Mouse (Mus musculus) ES-E14 (cell line): ENCODE data around the gene Irf8.

Source experiments
- CHD2 ChIP-seq: IDR thresholded peaks from 2 replicates; pipeline ENCODE4 v1.6.1; 2014; ENCODE audit warnings: mild to moderate bottlenecking, low read depth, low read length, inconsistent platforms
- HCFC1 ChIP-seq: IDR thresholded peaks from 2 replicates; pipeline ENCODE4 v1.6.1; 2012; ENCODE audit warnings: low read length, inconsistent platforms, borderline replicate concordance; ENCODE audit not compliant: insufficient read depth
- MAFK ChIP-seq: IDR thresholded peaks from 2 replicates; pipeline ENCODE4 v1.6.1; 2014; ENCODE audit warnings: mild to moderate bottlenecking, low read depth, low read length, inconsistent platforms; ENCODE audit not compliant: insufficient read depth
- ZC3H11A ChIP-seq: IDR thresholded peaks from 2 replicates; pipeline ENCODE4 v1.6.1; 2012; ENCODE audit warnings: low read depth, mild to moderate bottlenecking, inconsistent platforms, low read length, borderline replicate concordance
- ZNF384 ChIP-seq: IDR thresholded peaks from 2 replicates; pipeline ENCODE4 v1.6.1; 2012; ENCODE audit warnings: low read depth, low read length, inconsistent platforms

DNA sequence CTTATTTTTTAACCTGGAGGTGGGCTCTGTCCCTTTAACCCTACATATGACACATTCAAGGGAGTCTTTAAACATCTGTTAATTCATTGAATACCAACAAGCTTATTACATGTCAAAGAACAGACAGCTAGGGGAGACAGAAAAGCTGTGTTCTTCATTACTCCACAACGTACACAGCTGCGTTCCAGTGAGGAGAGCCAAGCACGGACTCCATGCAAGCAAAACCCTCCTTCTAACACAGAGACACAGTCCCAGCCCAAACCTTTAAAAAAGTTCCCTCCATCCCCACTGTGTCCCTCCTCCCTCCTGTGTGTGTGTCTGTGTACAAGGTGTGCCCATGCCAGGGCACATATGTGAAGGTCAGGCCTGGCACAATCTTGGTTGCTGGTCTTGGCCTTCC lies 30.0 kb upstream of the Irf8 start:
- no peak for TF ChIP-seq ZC3H11A
- no peak for TF ChIP-seq ZNF384
- TF ChIP-seq MAFK: no peak
- no peak for TF ChIP-seq CHD2
- TF ChIP-seq HCFC1: no peak
